15 mouse cellular contexts compared by ENCODE assay signal in the genomic region with DNA sequence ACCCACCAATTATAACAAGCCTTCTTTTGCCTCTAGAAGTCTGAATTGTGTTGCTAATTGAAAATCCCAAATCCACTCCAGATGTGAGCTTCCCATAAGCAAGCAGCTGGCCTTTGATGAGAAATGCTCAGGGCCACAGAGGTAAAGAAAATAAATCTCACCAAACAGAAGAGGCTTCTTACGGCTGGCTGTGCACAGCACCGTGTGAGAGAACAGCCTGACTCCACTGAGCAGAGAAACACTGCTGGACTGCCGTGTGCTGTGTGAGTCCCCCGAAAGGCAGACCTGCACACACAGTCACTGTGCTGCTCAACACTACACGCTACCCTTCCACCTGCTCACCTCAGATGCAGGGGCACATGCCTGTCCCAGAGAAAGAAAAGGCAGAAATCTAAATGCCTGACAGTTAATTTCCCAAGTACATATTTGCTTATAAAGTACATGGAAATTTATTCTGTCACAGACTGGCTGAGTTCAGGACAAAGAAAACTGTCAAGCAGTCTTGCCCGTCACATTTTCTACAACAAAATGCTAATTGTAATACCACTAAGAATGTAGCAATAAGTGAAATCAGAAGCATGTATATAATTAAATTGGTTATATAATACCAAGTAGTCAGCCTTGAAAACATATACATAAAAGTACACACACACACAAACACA.
DNase-seq lines count a peak whose midpoint lies in the region; ATAC-seq and TF ChIP-seq lines count a peak whose summit lies in the region.
"Had no signal": no experiment of that assay in that cellular context is flagged by ENCODE, and none has a peak within 500 bp of the region (broad histone marks: within the 10 kb centered on the region; RNA-seq: fewer than 3 reads in every experiment).

No protein-coding gene starts in this region.

- peak; percentile 83 for ATAC-seq in embryonic facial prominence, embryonic 13.5 days (ENCODE audit: insufficient number of reproducible peaks, insufficient read depth, low FRiP score, low TSS enrichment, low read depth)
- peak; percentile 57; the same call in 1 of the 2 replicates for ATAC-seq in hindbrain, embryonic 13.5 days (ENCODE audit: low FRiP score)
- peak; percentile 91 for ATAC-seq in midbrain, embryonic 13.5 days
- ATAC-seq in monocyte, adult 5-6 weeks (replicated peaks; ENCODE audit: insufficient number of reproducible peaks, low FRiP score, low TSS enrichment, poor library complexity, severe bottlenecking), result no peak
- ATAC-seq: inflammation-experienced regulatory T-cells, adult 6 months had no signal

- DNase-seq in embryo, embryonic 10 days (ENCODE audit: low spot score), result peak; percentile 74
- no peak for DNase-seq in left cerebral cortex, adult 9 months (ENCODE audit: low spot score in 2 of 2)
- DNase-seq in left cerebral cortex, adult 2 months (ENCODE audit: extremely low spot score in 1 of 2, low spot score in 2 of 2), result no peak
- no peak for DNase-seq in gastrocnemius, postnatal 25 days
- DNase-seq: heart, adult 2 months; lung, adult 18-20 months; right cerebral cortex, postnatal 25 days had no signal

- peaks cover 55% of the 10 kb centered on the region for H3K36me3 ChIP-seq in embryonic facial prominence, embryonic 13.5 days
- peaks cover 72% of the 10 kb centered on the region for H3K36me3 ChIP-seq in hindbrain, embryonic 13.5 days
- H3K36me3 ChIP-seq in midbrain, embryonic 13.5 days, result peaks cover 66% of the 10 kb centered on the region

- no peak overlapping the region for H3K9ac ChIP-seq in embryonic facial prominence, embryonic 13.5 days
- peak overlapping the region; percentile 26; the same call in 1 of the 2 replicates for H3K9ac ChIP-seq in hindbrain, embryonic 13.5 days
- H3K9ac ChIP-seq in midbrain, embryonic 13.5 days (replicated peaks), result 0 out of 2 replicates have a peak overlapping the region, but pooled peaks have one; percentile 23

- intact Hi-C loops in left cerebral cortex, adult 2 months (cut with DNase I), result no loop called here

- peak overlapping the region; percentile 24; the same call in 1 of the 2 replicates for H3K4me2 ChIP-seq in embryonic facial prominence, embryonic 13.5 days
- no peak overlapping the region for H3K4me2 ChIP-seq in hindbrain, embryonic 13.5 days
- peak overlapping the region; percentile 22 for H3K4me2 ChIP-seq in midbrain, embryonic 13.5 days (replicated peaks)

- H3K4me3 ChIP-seq in embryonic facial prominence, embryonic 13.5 days, result no peak overlapping the region
- H3K4me3 ChIP-seq in hindbrain, embryonic 13.5 days, result no peak overlapping the region
- H3K4me3 ChIP-seq in midbrain, embryonic 13.5 days (replicated peaks), result no peak overlapping the region
- no peak overlapping the region for H3K4me3 ChIP-seq in left cerebral cortex, adult 2 months
- H3K4me3 ChIP-seq: erythroblast, embryonic 14.5 days; heart, adult 2 months had no signal

- 18% methylated on average over 6 of the region's 6 CpGs for WGBS in embryonic facial prominence, embryonic 13.5 days
- WGBS in hindbrain, embryonic 13.5 days, result 19% methylated on average over 6 of the region's 6 CpGs
- WGBS in midbrain, embryonic 13.5 days, result 13% methylated on average over 6 of the region's 6 CpGs

- peaks cover 18% of the 10 kb centered on the region for H3K4me1 ChIP-seq in embryonic facial prominence, embryonic 13.5 days
- H3K4me1 ChIP-seq in hindbrain, embryonic 13.5 days (replicated peaks), result peaks cover 4% of the 10 kb centered on the region; the same call in 1 of the 2 replicates
- H3K4me1 ChIP-seq in midbrain, embryonic 13.5 days (replicated peaks), result peaks cover 6% of the 10 kb centered on the region

- H3K27me3 ChIP-seq in embryonic facial prominence, embryonic 13.5 days, result peaks cover 11% of the 10 kb centered on the region; the same call in 1 of the 2 replicates
- no peaks in the 10 kb centered on the region for H3K27me3 ChIP-seq in hindbrain, embryonic 13.5 days
- H3K27me3 ChIP-seq in midbrain, embryonic 13.5 days, result no peaks in the 10 kb centered on the region
- H3K27me3 ChIP-seq: CH12.LX had no signal

- H3K9me3 ChIP-seq in embryonic facial prominence, embryonic 13.5 days, result no peaks in the 10 kb centered on the region
- H3K9me3 ChIP-seq in hindbrain, embryonic 13.5 days, result no peaks in the 10 kb centered on the region
- no peaks in the 10 kb centered on the region for H3K9me3 ChIP-seq in midbrain, embryonic 13.5 days

- no peak for TF ChIP-seq CTCF in left cerebral cortex, adult 2 months (IDR thresholded peaks at IDR 0.05)

- peak overlapping the region; percentile 60 for H3K27ac ChIP-seq in embryonic facial prominence, embryonic 13.5 days
- H3K27ac ChIP-seq in hindbrain, embryonic 13.5 days, result no peak overlapping the region
- H3K27ac ChIP-seq in midbrain, embryonic 13.5 days, result peak overlapping the region; percentile 56
- no peak overlapping the region for H3K27ac ChIP-seq in left cerebral cortex, adult 2 months
- H3K27ac ChIP-seq: heart, adult 2 months; stomach, postnatal 0 days had no signal

Comparison
In these comparisons a context has a peak if more than half of its experiments do, and no peak if none do; other contexts are left out.
1. H3K27ac ChIP-seq: peak in embryonic facial prominence, embryonic 13.5 days (single experiment) and midbrain, embryonic 13.5 days (single experiment); none in hindbrain, embryonic 13.5 days (single experiment) and left cerebral cortex, adult 2 months (single experiment).